Mouse (Mus musculus) intestine, embryonic 15.5 days (tissue): Measurements from ENCODE around the gene Zfp1. TPM values are rescaled to one million over a fixed set of nuclear protein-coding genes. Genes with fewer than 3 reads are reported as not detected.
A peak's percentile ranks its signal among the peaks of the same experiment; 100 is the strongest.

Experiments used
- ATAC-seq: fragments of 200-750 bp; cut with Nextera tagmentation; 2 replicates; pipeline ENCODE4 v1.8.0; 2017; ENCODE audit warnings: moderate TSS enrichment, moderate library complexity
- H3K27ac ChIP-seq: fragments of 300-500 bp; sonication (generic); 2 replicates; pipeline ENCODE4 v1.5.1; 2015; ENCODE audit warnings: mild to moderate bottlenecking, inconsistent platforms
- H3K27me3 ChIP-seq: fragments of 300-500 bp; sonication (generic); replicated peaks from 2 replicates; pipeline ENCODE4 v1.6.1; 2015; ENCODE audit warnings: inconsistent platforms
- H3K36me3 ChIP-seq: fragments of 300-500 bp; sonication (generic); 2 replicates; pipeline ENCODE4 v1.6.1; 2015; ENCODE audit warnings: inconsistent platforms
- H3K4me1 ChIP-seq: fragments of 300-500 bp; sonication (generic); replicated peaks from 2 replicates; pipeline ENCODE4 v1.6.1; 2015; ENCODE audit warnings: inconsistent platforms
- H3K4me2 ChIP-seq: fragments of 300-500 bp; sonication (generic); replicated peaks from 2 replicates; pipeline ENCODE4 v1.6.1; 2015; ENCODE audit warnings: mild to moderate bottlenecking, inconsistent platforms
- H3K4me3 ChIP-seq: fragments of 300-500 bp; sonication (generic); replicated peaks from 2 replicates; pipeline ENCODE4 v1.5.1; 2015; ENCODE audit warnings: inconsistent platforms
- H3K9ac ChIP-seq: fragments of 300-500 bp; sonication (generic); 2 replicates; pipeline ENCODE4 v1.6.1; 2015; ENCODE audit warnings: inconsistent platforms
- H3K9me3 ChIP-seq: fragments of 300-500 bp; sonication (generic); 2 replicates; pipeline ENCODE4 v1.6.1; 2016; ENCODE audit warnings: inconsistent platforms
- WGBS: fragments of 180-500 bp; shearing (Covaris S2); methylation state at CpG from one replicate; pipeline ENCODE4 v1.1.7; 2015; 5-methylcytosine and 5-hydroxymethylcytosine counted together
- polyA plus RNA-seq: library from polyadenylated mRNA; unstranded; fragments of >200 nt; fragmentation: Nextera tagmentation; extraction: Ambion mirVana; gene quantifications from 2 replicates; pipeline ENCODE4 v1.2.1, GENCODE M21; 2015

The Zfp1 gene
- polyA plus RNA-seq, 1 experiment from 2014 or later: 14.9 TPM

GRCm38 (mm10) chr8:111613181-111613580 is 30.0 kb upstream of the Zfp1 start:
- H3K4me3 ChIP-seq: no peak overlapping the region
- no peak overlapping the region for H3K9ac ChIP-seq
- no peaks in the 10 kb centered on the region for H3K27me3 ChIP-seq
- no peaks in the 10 kb centered on the region for H3K9me3 ChIP-seq
- H3K36me3 ChIP-seq: no peaks in the 10 kb centered on the region
- 73% methylated on average over 5 of the region's 5 CpGs for WGBS
- peak; percentile 48; the same call in 1 of the 2 replicates for ATAC-seq
- H3K27ac ChIP-seq: no peak overlapping the region
- 0 out of 2 replicates have a peak, but pooled peaks cover 3% of the 10 kb centered on the region for H3K4me1 ChIP-seq
- no peak overlapping the region for H3K4me2 ChIP-seq

GRCm38 (mm10) chr8:111614786-111615701 is 28.2 kb upstream of the Zfp1 start:
- H3K4me1 ChIP-seq: peaks cover 6% of the 10 kb centered on the region; the same call in 1 of the 2 replicates
- H3K27me3 ChIP-seq: no peaks in the 10 kb centered on the region
- H3K27ac ChIP-seq: no peak overlapping the region
- no peaks in the 10 kb centered on the region for H3K9me3 ChIP-seq
- no peak overlapping the region for H3K9ac ChIP-seq
- ATAC-seq: 0 out of 2 replicates have a peak, but pooled peaks have one; percentile 32
- H3K36me3 ChIP-seq: no peaks in the 10 kb centered on the region
- 85% methylated on average over 6 of the region's 6 CpGs for WGBS
- no peak overlapping the region for H3K4me2 ChIP-seq
- H3K4me3 ChIP-seq: no peak overlapping the region

- H3K36me3 ChIP-seq: no peaks in the 10 kb centered on the region
Measured at GRCm38 (mm10) chr8:111617812-111618211, 25.4 kb upstream of the Zfp1 start.

GRCm38 (mm10) chr8:111618273-111618672 is 24.9 kb upstream of the Zfp1 start:
- no peak overlapping the region for H3K9ac ChIP-seq

More at GRCm38 (mm10) chr8:111617812-111618211, 25.4 kb upstream of the Zfp1 start:
- Histone ChIP-seq H3K27me3 (no peaks in the 10 kb centered on the region), H3K4me1 (peaks cover 6% of the 10 kb centered on the region; the same call in 1 of the 2 replicates), H3K9me3 (no peaks in the 10 kb centered on the region), H3K4me2 (no peak overlapping the region), H3K9ac (no peak overlapping the region), H3K27ac (no peak overlapping the region), H3K4me3 (no peak overlapping the region)
- ATAC-seq: no peak
- 68% methylated on average over 6 of the region's 6 CpGs for WGBS

GRCm38 (mm10) chr8:111619936-111620335 is 23.3 kb upstream of the Zfp1 start:
- 43% methylated on average over 1 of the region's 1 CpGs for WGBS
- Histone ChIP-seq H3K4me2 (no peak overlapping the region), H3K36me3 (no peaks in the 10 kb centered on the region), H3K9me3 (no peaks in the 10 kb centered on the region), H3K4me1 (peaks cover 14% of the 10 kb centered on the region; the same call in 1 of the 2 replicates), H3K27me3 (no peaks in the 10 kb centered on the region), H3K27ac (no peak overlapping the region; the same call in 1 of the 2 replicates), H3K9ac (no peak overlapping the region), H3K4me3 (no peak overlapping the region)
- ATAC-seq: no peak

More at GRCm38 (mm10) chr8:111618273-111618672, 24.9 kb upstream of the Zfp1 start:
- no peak for ATAC-seq
- Histone ChIP-seq H3K36me3 (no peaks in the 10 kb centered on the region), H3K4me2 (no peak overlapping the region), H3K4me1 (peaks cover 6% of the 10 kb centered on the region; the same call in 1 of the 2 replicates), H3K27ac (no peak overlapping the region), H3K9me3 (no peaks in the 10 kb centered on the region), H3K4me3 (no peak overlapping the region), H3K27me3 (no peaks in the 10 kb centered on the region)
- WGBS: 94% methylated on average over 4 of the region's 4 CpGs

- no peaks in the 10 kb centered on the region for H3K27me3 ChIP-seq
- H3K4me1 ChIP-seq: peaks cover 11% of the 10 kb centered on the region; the same call in 1 of the 2 replicates
- H3K9ac ChIP-seq: no peak overlapping the region
- no peak overlapping the region for H3K4me3 ChIP-seq
- no peak overlapping the region for H3K4me2 ChIP-seq
- 79% methylated on average over 3 of the region's 3 CpGs for WGBS
- H3K9me3 ChIP-seq: no peaks in the 10 kb centered on the region
- no peaks in the 10 kb centered on the region for H3K36me3 ChIP-seq
- no peak overlapping the region for H3K27ac ChIP-seq
- ATAC-seq: no peak
Measured at GRCm38 (mm10) chr8:111622104-111622503, 21.1 kb upstream of the Zfp1 start.

- 94% methylated on average over 10 of the region's 10 CpGs for WGBS
- Histone ChIP-seq H3K4me2 (no peak overlapping the region), H3K9ac (no peak overlapping the region), H3K27ac (no peak overlapping the region), H3K36me3 (no peaks in the 10 kb centered on the region), H3K27me3 (no peaks in the 10 kb centered on the region), H3K4me1 (peaks cover 11% of the 10 kb centered on the region; the same call in 1 of the 2 replicates), H3K9me3 (no peaks in the 10 kb centered on the region), H3K4me3 (no peak overlapping the region)
- ATAC-seq: no peak
Measured at GRCm38 (mm10) chr8:111622553-111622952, 20.6 kb upstream of the Zfp1 start.

- Histone ChIP-seq H3K4me2 (no peak overlapping the region), H3K4me1 (peaks cover 11% of the 10 kb centered on the region; the same call in 1 of the 2 replicates), H3K27me3 (no peaks in the 10 kb centered on the region), H3K4me3 (no peak overlapping the region), H3K9ac (no peak overlapping the region), H3K9me3 (no peaks in the 10 kb centered on the region), H3K36me3 (no peaks in the 10 kb centered on the region), H3K27ac (0 out of 2 replicates have a peak overlapping the region, but pooled peaks have one; percentile 11)
- peak; percentile 28 for ATAC-seq
- 75% methylated on average over 12 of the region's 12 CpGs for WGBS
Measured at GRCm38 (mm10) chr8:111624081-111624852, 18.9 kb upstream of the Zfp1 start.

- no peak for ATAC-seq
- Histone ChIP-seq H3K4me1 (peaks cover 10% of the 10 kb centered on the region; the same call in 1 of the 2 replicates), H3K36me3 (no peaks in the 10 kb centered on the region), H3K9me3 (no peaks in the 10 kb centered on the region), H3K27me3 (no peaks in the 10 kb centered on the region), H3K4me3 (no peak overlapping the region), H3K9ac (no peak overlapping the region), H3K27ac (no peak overlapping the region), H3K4me2 (no peak overlapping the region)
- WGBS: 92% methylated on average over 10 of the region's 10 CpGs
Measured at GRCm38 (mm10) chr8:111624853-111625221, 18.4 kb upstream of the Zfp1 start.

- Histone ChIP-seq H3K4me1 (peaks cover 9% of the 10 kb centered on the region; the same call in 1 of the 2 replicates), H3K4me3 (no peak overlapping the region), H3K36me3 (no peaks in the 10 kb centered on the region), H3K27ac (no peak overlapping the region), H3K9me3 (no peaks in the 10 kb centered on the region), H3K9ac (no peak overlapping the region), H3K4me2 (no peak overlapping the region), H3K27me3 (no peaks in the 10 kb centered on the region)
- 27% methylated on average over 6 of the region's 6 CpGs for WGBS
- ATAC-seq: no peak; the same call in 1 of the 2 replicates
Measured at GRCm38 (mm10) chr8:111625694-111626527, 17.3 kb upstream of the Zfp1 start.

- Histone ChIP-seq H3K4me1 (peaks cover 9% of the 10 kb centered on the region; the same call in 1 of the 2 replicates), H3K27ac (no peak overlapping the region), H3K36me3 (no peaks in the 10 kb centered on the region), H3K4me2 (no peak overlapping the region), H3K9me3 (no peaks in the 10 kb centered on the region), H3K9ac (no peak overlapping the region), H3K27me3 (no peaks in the 10 kb centered on the region), H3K4me3 (no peak overlapping the region)
- 61% methylated on average over 8 of the region's 8 CpGs for WGBS
- no peak for ATAC-seq
Measured at GRCm38 (mm10) chr8:111626528-111626820, 16.7 kb upstream of the Zfp1 start.
